Mouse (Mus musculus) lung, adult 2 months (tissue): Measurements from ENCODE around the gene D16Ertd472e.

Source experiments
- CTCF ChIP-seq: fragments of 200-500 bp; IDR thresholded peaks from 2 replicates; pipeline ENCODE4 v1.5.1; 2011; ENCODE audit warnings: mild to moderate bottlenecking, low read length, control low read depth; ENCODE audit not compliant: insufficient read depth
- POLR2A ChIP-seq: fragments of 200-500 bp; IDR thresholded peaks from 2 replicates; pipeline ENCODE4 v1.6.1; 2011; ENCODE audit warnings: low read depth, mild to moderate bottlenecking, control low read depth, low read length, borderline replicate concordance; ENCODE audit errors: extremely low read depth

DNA sequence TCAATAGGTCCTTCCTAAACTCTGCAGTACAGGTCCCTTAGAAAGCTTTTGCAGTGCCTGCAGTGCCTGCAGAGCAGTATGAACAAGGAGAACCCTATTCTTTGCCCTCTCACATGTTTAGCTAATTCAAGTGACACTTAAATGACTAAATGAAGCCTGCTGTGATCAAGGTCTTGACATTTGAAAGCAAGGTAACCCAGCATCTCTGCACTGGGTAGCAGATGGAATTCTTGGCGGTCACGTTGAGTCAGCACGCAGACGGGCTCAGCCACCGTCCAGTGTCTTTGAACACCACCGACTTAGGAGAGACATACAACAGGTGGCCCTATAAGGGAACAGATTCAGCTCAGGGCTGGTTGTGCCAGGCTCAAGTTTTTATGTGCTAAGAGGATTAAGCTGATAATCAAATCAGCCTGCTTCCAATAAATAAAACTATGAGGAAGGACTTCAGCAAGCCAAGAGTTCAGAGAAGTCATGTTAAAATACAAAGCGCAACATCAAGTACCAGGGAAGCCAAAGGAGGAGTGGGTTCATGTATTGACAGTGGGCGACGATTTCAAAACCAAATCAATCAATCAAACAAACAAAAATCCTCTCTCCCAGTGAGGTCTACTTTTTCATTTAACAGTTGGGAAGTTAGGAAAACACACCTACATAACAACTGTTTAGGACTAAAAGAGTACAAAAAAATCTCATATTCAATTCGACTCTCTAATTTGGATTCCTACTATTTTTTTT, 21.4 kb downstream of the D16Ertd472e start:
- no peak for TF ChIP-seq CTCF
- no peak for TF ChIP-seq POLR2A
